Mouse (Mus musculus): ENCODE results near the gene Fhit.
"Not testable (repeated sequence)": the region's sequence is repeated elsewhere in the genome, so short reads cannot be mapped to it uniquely, and the experiment has no call there.

Gene Fhit

DNA sequence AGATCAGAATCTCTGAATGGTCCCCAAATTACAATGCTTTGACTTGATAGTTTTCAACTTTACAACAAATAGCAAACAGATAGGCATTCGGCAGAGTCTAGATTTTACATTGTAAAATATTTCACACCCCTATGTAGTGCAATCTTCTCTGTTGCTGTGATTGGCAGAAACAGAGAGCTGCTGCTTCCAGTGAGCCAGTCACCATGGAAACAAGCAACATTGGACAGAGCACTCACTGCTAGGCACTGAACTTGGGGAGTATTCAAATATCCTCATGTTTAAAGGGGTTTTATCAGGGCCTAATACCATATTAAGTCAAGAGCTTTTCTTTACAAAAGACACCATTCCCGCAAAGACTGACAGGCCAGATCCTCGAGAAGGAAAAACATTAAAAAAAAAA lies 1187.4 kb downstream of the Fhit start:
- no peak for DNase-seq (ENCODE audit: low read depth)

DNA sequence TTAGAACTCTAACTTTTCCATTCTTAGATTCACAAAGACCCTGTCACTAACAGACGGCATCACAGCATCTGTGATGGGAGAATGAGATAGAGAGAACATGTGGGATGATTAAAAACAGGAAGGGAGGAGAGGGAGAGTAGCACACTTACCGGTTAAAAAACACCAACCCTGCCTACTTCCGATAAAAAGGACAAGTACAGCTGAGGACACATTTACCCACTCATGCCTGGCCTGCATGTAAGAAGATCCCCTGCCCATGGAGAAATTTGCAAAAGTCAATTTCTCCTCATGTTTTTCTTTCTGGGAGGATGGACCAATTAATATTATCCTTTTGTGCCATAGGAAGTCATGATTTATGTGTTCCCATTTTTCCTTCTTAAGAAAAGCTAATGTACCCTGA lies 1198.0 kb downstream of the Fhit start:
- no peak for DNase-seq (ENCODE audit: low read depth)

DNA sequence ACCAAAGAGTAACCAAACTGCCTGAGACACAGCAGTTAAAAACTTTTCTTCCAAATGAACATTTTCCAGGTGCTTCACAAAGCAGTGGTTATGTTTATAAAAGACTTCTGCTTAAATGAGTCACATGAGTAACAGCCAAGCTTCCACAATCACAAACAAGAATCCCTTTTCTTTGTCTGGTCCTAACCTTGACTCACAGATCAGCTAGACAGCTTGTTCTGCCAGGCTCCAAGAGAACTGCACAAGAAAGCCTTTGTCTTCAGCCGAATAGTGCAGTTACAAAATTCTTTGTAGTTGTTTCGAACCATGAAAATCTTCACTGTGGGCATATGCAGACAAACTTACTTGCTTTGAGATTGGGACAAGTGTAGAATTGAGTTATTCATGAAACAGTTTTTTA lies 1201.4 kb downstream of the Fhit start:
- no peak for DNase-seq (ENCODE audit: low read depth)

GRCm38 (mm10) chr14:9899494-9899893 lies 1262.3 kb downstream of the Fhit start:
- no peak for DNase-seq (ENCODE audit: low read depth)

- no peak for DNase-seq (ENCODE audit: low read depth)
Measured at GRCm38 (mm10) chr14:9896556-9896955, 1265.3 kb downstream of the Fhit start.

- DNase-seq (ENCODE audit: low read depth) = no peak
Measured at GRCm38 (mm10) chr14:9852041-9852440, 1309.8 kb downstream of the Fhit start.

DNA sequence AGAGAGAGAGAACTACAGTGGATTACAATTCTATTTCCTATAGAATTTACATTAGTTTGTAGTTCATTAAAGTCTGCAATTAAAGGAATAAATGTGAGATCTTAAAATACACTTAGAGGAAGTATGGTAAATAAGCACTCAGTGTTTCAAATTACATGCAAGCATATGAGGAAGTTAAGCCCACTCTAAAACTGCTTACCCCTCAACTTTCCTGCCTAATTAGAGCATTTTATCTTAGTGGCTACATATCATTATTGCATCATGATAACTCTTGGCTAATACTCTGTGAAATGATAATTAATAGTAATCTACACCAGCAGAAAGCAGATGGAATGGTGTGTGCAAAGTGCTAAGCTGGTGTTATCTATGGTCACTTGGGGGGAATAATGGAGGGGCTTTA lies 1329.5 kb downstream of the Fhit start:
- no peak for DNase-seq (ENCODE audit: low read depth)

- DNase-seq (ENCODE audit: low read depth) = not testable (repeated sequence)
Measured at GRCm38 (mm10) chr14:9828699-9829240, 1333.1 kb downstream of the Fhit start.

- DNase-seq (ENCODE audit: low read depth) = no peak
Measured at GRCm38 (mm10) chr14:9815963-9816362, 1345.9 kb downstream of the Fhit start.

DNA sequence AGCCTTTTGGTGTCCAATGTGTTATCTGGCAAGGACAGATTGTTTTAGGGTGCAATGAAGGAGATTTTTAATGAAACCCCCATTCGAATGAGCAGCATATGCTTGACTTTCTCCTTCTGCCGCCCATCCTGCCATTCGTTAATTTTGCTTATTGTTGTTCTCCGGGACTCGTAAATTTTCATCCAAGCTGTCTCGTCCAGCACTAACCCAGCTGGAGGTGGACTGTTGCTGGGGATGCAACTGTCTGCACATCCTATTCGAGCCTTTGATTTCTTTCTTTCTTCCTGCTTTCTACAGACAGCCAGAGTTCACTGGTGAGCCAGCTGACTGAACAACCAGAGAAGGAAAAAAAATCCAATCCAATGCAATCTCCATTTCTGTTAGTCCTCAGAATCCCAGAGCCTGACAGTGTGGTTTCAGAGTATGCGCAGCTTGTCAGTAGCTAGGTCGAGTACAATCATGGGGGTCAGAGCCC lies 1350.0 kb downstream of the Fhit start:
- no peak for DNase-seq (ENCODE audit: low read depth)

GRCm38 (mm10) chr14:9811177-9811846 lies 1350.5 kb downstream of the Fhit start:
- DNase-seq (ENCODE audit: low read depth) = no peak

DNA sequence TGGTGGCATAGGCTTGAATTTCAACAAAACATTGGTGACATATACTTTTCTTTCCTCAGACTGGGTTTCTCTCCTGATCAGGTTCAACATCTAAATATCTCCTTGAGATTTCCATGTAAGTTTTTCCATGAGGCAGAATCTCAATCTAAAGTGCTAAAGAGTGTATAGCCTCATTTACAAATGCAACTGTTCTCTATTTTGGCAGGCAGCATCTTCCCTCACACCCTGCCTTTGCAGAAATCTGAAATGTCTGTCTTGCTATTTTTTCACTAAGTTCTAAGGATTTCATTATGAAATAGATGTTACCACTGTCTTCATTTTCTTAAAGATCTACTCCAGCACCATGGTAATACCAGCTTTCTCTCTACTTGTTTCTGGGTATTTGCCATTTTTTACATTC lies 1368.4 kb downstream of the Fhit start:
- no peak for DNase-seq (ENCODE audit: low read depth)

DNA sequence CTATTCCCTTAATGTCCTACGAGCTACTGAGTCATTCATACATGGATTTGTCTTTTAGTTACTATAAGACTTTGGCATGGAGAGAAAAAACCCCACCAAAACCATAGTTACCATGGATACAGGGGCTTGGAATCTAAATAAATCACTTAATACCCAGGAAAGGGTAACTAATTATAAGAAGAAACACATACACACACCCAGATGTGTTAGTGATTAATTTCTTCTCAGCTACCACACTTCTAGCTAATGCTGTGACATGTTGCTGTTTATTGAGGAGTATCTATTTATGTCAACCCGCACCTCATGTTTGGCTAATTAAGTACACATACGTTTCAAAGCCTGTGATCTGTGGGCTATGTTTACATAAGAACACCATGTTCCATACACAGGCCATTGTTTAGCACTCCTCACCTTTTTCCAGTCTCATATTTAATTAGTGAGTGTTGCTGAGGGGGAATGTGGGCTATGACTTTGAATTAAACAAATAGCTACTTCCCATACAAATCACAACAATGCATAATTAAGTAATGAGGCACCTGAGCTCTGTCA lies 1373.4 kb downstream of the Fhit start:
- DNase-seq (ENCODE audit: low read depth) = no peak

DNA sequence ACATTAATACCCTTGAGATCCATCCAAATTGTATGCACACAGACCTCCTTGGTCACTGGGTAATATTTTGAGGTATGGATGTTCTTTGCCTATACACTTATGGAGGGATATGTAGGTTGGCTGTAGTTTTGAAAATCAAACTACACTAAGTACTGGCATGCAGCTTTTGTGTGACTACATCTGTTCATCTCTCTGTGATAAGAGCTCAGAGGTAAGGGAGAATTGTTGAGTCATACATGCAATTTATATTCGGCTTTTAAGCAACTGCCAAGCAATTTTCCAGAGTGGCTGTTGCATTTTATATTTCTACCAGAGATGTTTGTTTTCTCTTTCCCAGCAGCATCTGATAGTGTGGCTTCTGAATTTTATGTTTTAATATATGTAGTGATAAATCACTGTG lies 1374.4 kb downstream of the Fhit start:
- no peak for DNase-seq (ENCODE audit: low read depth)

DNA sequence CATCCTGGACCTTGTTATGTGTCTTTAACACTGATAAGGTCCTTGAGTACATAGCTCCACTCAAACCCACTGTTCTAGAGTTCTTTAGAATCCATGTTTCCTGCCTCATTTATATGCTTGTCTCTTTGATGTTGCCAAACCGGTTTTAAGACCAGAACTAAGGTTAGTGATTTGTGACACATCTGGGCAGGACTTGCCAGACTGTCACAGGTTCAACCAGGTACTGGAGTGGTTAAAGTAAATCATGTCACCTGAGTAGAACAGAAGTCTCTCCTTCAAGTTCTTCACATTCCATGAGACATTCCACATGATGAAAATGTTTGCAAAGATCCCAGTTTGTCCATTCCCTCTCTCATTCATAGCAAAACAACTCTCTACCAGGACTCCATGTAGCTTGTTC lies 1376.0 kb downstream of the Fhit start:
- no peak for DNase-seq (ENCODE audit: low read depth)

DNA sequence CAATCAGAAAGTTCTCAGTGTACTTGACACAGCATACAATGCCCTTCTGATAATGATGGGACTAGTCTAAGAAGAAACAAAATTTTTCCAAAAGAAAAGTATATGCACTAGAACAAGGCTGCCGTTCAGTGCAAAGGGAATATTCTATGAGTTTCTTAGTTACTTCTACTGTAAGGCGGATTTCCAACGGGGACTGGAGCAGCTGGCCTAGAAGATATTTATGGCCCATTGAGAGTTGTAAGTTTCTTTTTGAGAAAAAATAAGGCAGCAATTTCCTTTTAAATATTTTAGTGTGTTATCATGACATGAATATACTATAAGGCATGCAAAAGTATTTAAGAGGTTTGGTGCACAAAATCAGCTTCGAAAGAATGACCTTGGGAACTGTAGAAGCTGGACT lies 1410.5 kb downstream of the Fhit start:
- DNase-seq (ENCODE audit: low read depth) = no peak

DNA sequence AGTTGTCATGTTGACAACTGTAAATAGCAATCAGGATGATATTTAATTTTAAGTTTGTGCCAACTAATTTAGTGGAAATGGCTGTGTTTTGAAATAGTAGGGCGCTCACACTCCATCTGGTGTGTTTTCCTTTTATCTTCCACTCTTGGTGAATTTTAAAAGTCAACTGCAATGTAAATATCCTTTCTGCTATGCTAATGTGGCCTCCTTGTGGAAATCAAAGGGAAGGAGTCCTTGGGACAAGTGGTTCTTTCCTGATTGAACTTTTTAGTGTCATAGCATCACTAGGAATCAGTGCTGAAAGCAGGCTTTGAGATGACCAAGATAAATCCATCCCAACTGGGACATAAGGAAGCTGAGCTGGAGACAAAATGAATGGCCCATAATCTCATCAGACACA lies 1413.1 kb downstream of the Fhit start:
- no peak for DNase-seq (ENCODE audit: low read depth)

GRCm38 (mm10) chr14:9721917-9722472 lies 1439.8 kb downstream of the Fhit start:
- no peak for DNase-seq (ENCODE audit: low read depth)

DNA sequence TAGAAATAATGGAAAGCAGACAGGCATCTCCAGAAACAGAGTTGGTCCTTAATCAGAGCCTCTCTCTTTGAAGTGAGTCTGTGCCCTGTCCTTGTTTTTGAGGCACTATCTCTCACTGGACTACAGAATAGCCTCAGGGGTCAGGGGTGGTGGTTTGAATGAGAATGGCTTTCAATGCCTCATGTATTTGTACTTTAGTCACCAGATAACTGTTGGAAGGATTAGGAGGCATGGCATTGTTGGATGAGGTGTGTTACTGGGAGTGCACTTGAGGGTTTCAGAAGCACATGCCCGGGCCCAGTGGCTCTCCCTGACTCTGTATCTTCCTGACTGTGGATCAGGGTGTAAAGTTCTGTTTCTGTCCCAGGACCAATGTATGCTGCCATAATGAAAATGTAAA lies 1463.2 kb downstream of the Fhit start:
- DNase-seq (ENCODE audit: low read depth) = no peak

DNA sequence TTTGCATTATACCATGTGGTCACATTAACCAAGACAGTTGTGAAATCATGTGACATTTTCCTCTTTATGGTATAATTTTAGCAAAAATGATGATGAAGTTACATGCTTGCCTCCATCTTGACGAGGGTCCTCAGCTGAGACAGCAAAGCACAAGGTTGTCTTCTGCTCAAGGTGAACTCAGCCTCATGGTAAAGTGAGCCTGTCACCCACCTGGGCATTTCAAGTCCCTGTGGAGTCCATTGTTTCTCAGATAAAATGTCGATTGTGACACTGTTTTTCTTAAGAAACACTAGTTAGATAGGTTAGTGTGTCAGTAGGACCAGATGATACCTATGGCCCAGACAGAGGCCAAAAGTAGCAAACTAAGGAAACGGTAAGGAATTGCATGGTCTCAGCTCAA lies 1464.7 kb downstream of the Fhit start:
- no peak for DNase-seq (ENCODE audit: low read depth)

DNA sequence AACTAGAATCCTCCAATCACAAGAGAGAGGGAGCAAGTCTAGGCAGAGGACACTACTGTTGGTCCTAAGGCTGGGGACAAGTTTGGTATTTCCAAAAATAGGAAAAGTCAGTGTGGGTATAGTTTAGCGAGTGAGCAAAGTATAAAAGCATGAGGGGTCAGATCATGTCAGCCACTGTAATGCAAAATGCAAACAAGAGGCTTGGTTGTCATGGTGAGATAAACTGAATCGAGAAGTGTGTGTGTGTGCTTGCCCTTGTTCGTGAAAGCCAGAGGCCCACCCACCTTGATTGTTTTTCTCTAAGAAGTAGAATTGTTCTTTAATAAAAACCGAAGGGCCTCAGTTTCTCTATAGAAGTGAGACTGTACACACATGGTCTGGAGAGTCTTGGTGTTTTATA lies 1465.8 kb downstream of the Fhit start:
- no peak for DNase-seq (ENCODE audit: low read depth)

- no peak for DNase-seq (ENCODE audit: low read depth)
Measured at GRCm38 (mm10) chr14:9695217-9695690, 1466.6 kb downstream of the Fhit start.

GRCm38 (mm10) chr14:9688664-9689257 lies 1473.1 kb downstream of the Fhit start:
- no peak for DNase-seq (ENCODE audit: low read depth)
